Mouse (Mus musculus): Measurements from ENCODE around the gene Ddx5.

GRCm38 (mm10) chr11:106817808-106818207 lies 28.8 kb upstream of the Ddx5 start:
- TF ChIP-seq POLR2A (IDR thresholded peaks at IDR 0.05; ENCODE audit: low read depth, low read length) (no peak), CTCF (IDR thresholded peaks at IDR 0.05; ENCODE audit: extremely low read depth, insufficient read length, insufficient replicate concordance, low read depth, low read length) (no peak)

Measured in small intestine, adult 2 months (tissue).